Mouse (Mus musculus): Measurements from ENCODE around the gene Sdccag8.

- no peak for TF ChIP-seq EP300 (IDR thresholded peaks at IDR 0.05; ENCODE audit: insufficient read depth, low read depth, low read length)
- no peak for TF ChIP-seq CTCF (IDR thresholded peaks at IDR 0.05; ENCODE audit: low read depth, low read length)
Observed at GRCm38 (mm10) chr1:176991473-176991872, 177.0 kb downstream of the Sdccag8 start.

Measured in ES-Bruce4 (cell line).